Mouse (Mus musculus) lung, adult 2 months (tissue): Measurements from ENCODE around the gene Gse1. TPM values are rescaled to one million over a fixed set of nuclear protein-coding genes. Genes with fewer than 3 reads are reported as not detected.

ENCODE experiments used
- DNase-seq: peaks from one replicate; pipeline ENCODE4 v3.0.0; 2022
- H3K4me1 ChIP-seq: fragments of 200-500 bp; 2 replicates; pipeline ENCODE4 v1.6.1; 2011; ENCODE audit warnings: low read length; ENCODE audit not compliant: control insufficient read depth, insufficient read depth
- H3K4me3 ChIP-seq: fragments of 200-500 bp; replicated peaks from 2 replicates; pipeline ENCODE3; 2011; ENCODE audit warnings: low read depth, mild to moderate bottlenecking, control low read depth, low read length; ENCODE audit errors: extremely low read depth
- CTCF ChIP-seq: fragments of 200-500 bp; IDR thresholded peaks from 2 replicates; pipeline ENCODE4 v1.5.1; 2011; ENCODE audit warnings: mild to moderate bottlenecking, low read length, control low read depth; ENCODE audit not compliant: insufficient read depth
- POLR2A ChIP-seq: fragments of 200-500 bp; IDR thresholded peaks from 2 replicates; pipeline ENCODE4 v1.6.1; 2011; ENCODE audit warnings: low read depth, mild to moderate bottlenecking, control low read depth, low read length, borderline replicate concordance; ENCODE audit errors: extremely low read depth
- WGBS: fragments of 180-500 bp; shearing (Covaris S2); methylation state at CpG from one replicate; pipeline ENCODE4 v1.1.7; 2018; 5-methylcytosine and 5-hydroxymethylcytosine counted together
- polyA plus RNA-seq: library from polyadenylated mRNA; depleted of rRNA; stranded (reverse); fragments of >200 nt; gene quantifications from 2 replicates; pipeline ENCODE4 v1.2.3, GENCODE M21; 2012

The Gse1 gene
- polyA plus RNA-seq, 1 experiment = 35.6 TPM

- no peak for DNase-seq
- peaks cover 7% of the 10 kb centered on the region; the same call in 1 of the 2 replicates for H3K4me1 ChIP-seq
- TF ChIP-seq POLR2A = no peak
- TF ChIP-seq CTCF = no peak
- 81% methylated on average over 11 of the region's 11 CpGs for WGBS
- no peak overlapping the region for H3K4me3 ChIP-seq
These were observed 74.9 kb downstream of the Gse1 start for GRCm38 (mm10) chr8:120302941-120303675.

GRCm38 (mm10) chr8:120304097-120304496 lies 75.8 kb downstream of the Gse1 start:
- H3K4me1 ChIP-seq = peaks cover 7% of the 10 kb centered on the region; the same call in 1 of the 2 replicates
- no peak for DNase-seq
- TF ChIP-seq POLR2A (no peak), CTCF (no peak)
- H3K4me3 ChIP-seq = no peak overlapping the region
- WGBS = 77% methylated on average over 9 of the region's 9 CpGs

- 89% methylated on average over 10 of the region's 10 CpGs for WGBS
- Histone ChIP-seq H3K4me3 (no peak overlapping the region), H3K4me1 (no peaks in the 10 kb centered on the region; the same call in 1 of the 2 replicates)
- DNase-seq = no peak
- TF ChIP-seq POLR2A (no peak), CTCF (no peak)
These were observed 77.6 kb downstream of the Gse1 start for GRCm38 (mm10) chr8:120305800-120306385.

GRCm38 (mm10) chr8:120307103-120307502 lies 78.8 kb downstream of the Gse1 start:
- 34% methylated on average over 16 of the region's 16 CpGs for WGBS
- Histone ChIP-seq H3K4me1 (no peaks in the 10 kb centered on the region), H3K4me3 (no peak overlapping the region)
- TF ChIP-seq POLR2A (no peak), CTCF (no peak)
- DNase-seq = no peak

GRCm38 (mm10) chr8:120307528-120307927 lies 79.3 kb downstream of the Gse1 start:
- no peak for DNase-seq

DNA sequence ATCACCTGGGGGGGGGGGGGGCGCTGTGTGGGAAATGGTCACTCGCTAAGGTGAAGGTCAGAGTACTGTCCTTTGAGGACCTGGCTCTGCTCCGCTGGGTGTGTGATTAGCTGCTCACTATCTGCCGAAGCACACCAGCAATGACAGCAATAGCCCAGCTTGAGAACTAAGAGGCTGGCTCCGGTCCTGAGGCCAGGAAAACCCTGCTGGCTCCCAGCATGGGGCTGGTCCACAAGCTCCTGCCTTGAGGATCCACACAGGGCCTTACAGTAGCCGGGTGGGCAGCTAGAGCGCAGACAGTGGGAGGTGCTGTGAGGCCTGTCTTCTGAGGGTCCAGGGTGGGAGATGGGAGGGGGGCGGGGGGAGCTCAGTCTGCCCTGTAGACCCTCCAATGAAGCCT lies 79.9 kb downstream of the Gse1 start:
- no peak for DNase-seq
- no peak overlapping the region for H3K4me3 ChIP-seq
- WGBS = 60% methylated on average over 8 of the region's 8 CpGs
- no peaks in the 10 kb centered on the region; the same call in 1 of the 2 replicates for H3K4me1 ChIP-seq
- TF ChIP-seq CTCF (no peak), POLR2A (no peak)

More at GRCm38 (mm10) chr8:120307528-120307927, 79.3 kb downstream of the Gse1 start:
- no peak for TF ChIP-seq POLR2A
- Histone ChIP-seq H3K4me3 (no peak overlapping the region), H3K4me1 (no peaks in the 10 kb centered on the region; the same call in 1 of the 2 replicates)
- WGBS = 55% methylated on average over 11 of the region's 11 CpGs

DNA sequence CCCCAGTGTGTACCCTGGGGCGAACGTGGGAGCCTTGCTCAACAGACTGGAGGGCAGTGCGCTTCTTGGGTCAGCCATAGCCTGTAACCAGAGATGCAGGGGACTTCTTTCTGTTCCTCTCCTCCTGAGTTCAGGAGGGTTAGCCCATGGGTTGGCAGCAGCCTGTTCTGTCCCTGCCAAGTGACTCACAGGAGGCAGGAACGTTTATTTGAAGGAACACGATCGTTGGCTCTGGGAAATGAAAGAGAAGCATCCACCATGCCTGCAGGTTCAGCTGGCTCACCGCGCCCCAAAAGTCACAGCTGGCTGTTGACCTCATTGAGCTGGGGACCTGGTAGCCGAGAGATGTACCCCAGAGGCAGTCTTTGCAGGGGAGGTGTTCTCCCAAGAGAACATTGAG lies 80.3 kb downstream of the Gse1 start:
- no peak for DNase-seq
- Histone ChIP-seq H3K4me3 (no peak overlapping the region), H3K4me1 (no peaks in the 10 kb centered on the region; the same call in 1 of the 2 replicates)
- WGBS = 50% methylated on average over 9 of the region's 9 CpGs
- no peak for TF ChIP-seq POLR2A
- TF ChIP-seq CTCF = no peak

DNA sequence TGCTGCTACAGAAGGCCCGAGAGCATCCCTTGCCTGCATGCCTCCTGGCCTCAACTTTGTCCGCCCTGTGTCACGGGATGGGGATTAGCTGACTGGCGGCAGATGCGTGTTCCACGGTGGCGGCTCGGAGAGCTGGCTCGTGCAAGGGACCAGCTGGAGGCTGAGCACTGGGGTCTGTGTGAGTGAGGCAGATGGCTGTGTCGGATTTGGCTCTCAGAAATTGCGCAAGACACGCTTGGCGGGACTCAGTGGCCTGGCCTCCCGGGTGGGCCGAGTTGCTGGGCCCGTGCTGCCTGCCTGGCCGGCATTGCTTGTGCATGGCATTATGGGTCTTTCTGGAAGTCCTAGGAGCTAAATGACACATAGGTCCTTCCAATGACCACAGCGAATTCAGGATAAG lies 81.1 kb downstream of the Gse1 start:
- TF ChIP-seq CTCF (no peak), POLR2A (no peak)
- Histone ChIP-seq H3K4me1 (no peaks in the 10 kb centered on the region; the same call in 1 of the 2 replicates), H3K4me3 (no peak overlapping the region)
- 77% methylated on average over 18 of the region's 18 CpGs for WGBS
- no peak for DNase-seq

- Histone ChIP-seq H3K4me3 (no peak overlapping the region), H3K4me1 (no peaks in the 10 kb centered on the region; the same call in 1 of the 2 replicates)
- TF ChIP-seq CTCF (no peak), POLR2A (no peak)
- WGBS = 67% methylated on average over 5 of the region's 5 CpGs
- DNase-seq = no peak
These were observed 81.8 kb downstream of the Gse1 start for GRCm38 (mm10) chr8:120310063-120310462.

GRCm38 (mm10) chr8:120312452-120312851 lies 84.2 kb downstream of the Gse1 start:
- DNase-seq = no peak
- no peak for TF ChIP-seq CTCF
- no peak for TF ChIP-seq POLR2A
- Histone ChIP-seq H3K4me1 (no peaks in the 10 kb centered on the region; the same call in 1 of the 2 replicates), H3K4me3 (no peak overlapping the region)
- 63% methylated on average over 4 of the region's 4 CpGs for WGBS
